Mouse (Mus musculus) megakaryocyte, adult 5-6 weeks (primary cell): Measurements from ENCODE around the gene Gm4969. TPM values are rescaled to one million over a fixed set of nuclear protein-coding genes. Genes with fewer than 3 reads are reported as not detected.

Experiments
- total RNA-seq, 2 experiments: library from RNA; stranded (forward) in 1 of 2; stranded (reverse) in 1 of 2; fragments of 153-499, 151-499 nt in 1 of 2; fragments of 221-1000, 200-1000 nt in 1 of 2; gene quantifications; 2 replicates each; pipeline versions ENCODE4 v1.2.3 to v1.2.4; 2015 to 2017

Gm4969 gene
- total RNA-seq, 2 experiments from 2014 or later: 0.29 TPM; not detected in 1

Other genes starting within 250 kb of the Gm4969 start
- 492 and 634 TPM in 2 replicates for gene Pglyrp1, start 247.0 kb downstream of the Gm4969 start, total RNA-seq (2015)
- 78.5 and 108 TPM in 2 replicates for gene Pglyrp1, start 247.0 kb downstream of the Gm4969 start, total RNA-seq (2017)
- gene Ccdc61, start 208.0 kb downstream of the Gm4969 start, total RNA-seq (2015): 12.9 and 15.3 TPM in 2 replicates
- 8.9 and 12.2 TPM in 2 replicates for gene Ccdc61, start 208.0 kb downstream of the Gm4969 start, total RNA-seq (2017)
- gene Nova2, start 192.5 kb downstream of the Gm4969 start, total RNA-seq (2015): not detected in 2 replicates
- gene Nova2, start 192.5 kb downstream of the Gm4969 start, total RNA-seq (2017): not detected in 2 replicates
- not detected in 2 replicates for gene Nanos2, start 131.0 kb downstream of the Gm4969 start, total RNA-seq (2015)
- not detected in 2 replicates for gene Nanos2, start 131.0 kb downstream of the Gm4969 start, total RNA-seq (2017)
- 0.25 TPM in 1 of 2 replicates, not detected in the other for gene Mypop, start 127.1 kb downstream of the Gm4969 start, total RNA-seq (2015)
- gene Mypop, start 127.1 kb downstream of the Gm4969 start, total RNA-seq (2017): 0.15 and 0.24 TPM in 2 replicates
- 11.4 and 14.5 TPM in 2 replicates for gene Irf2bp1, start 114.3 kb downstream of the Gm4969 start, total RNA-seq (2015)
- gene Irf2bp1, start 114.3 kb downstream of the Gm4969 start, total RNA-seq (2017): 6.9 and 8.2 TPM in 2 replicates
- gene Foxa3, start 94.8 kb downstream of the Gm4969 start, total RNA-seq (2015): not detected in 2 replicates
- gene Foxa3, start 94.8 kb downstream of the Gm4969 start, total RNA-seq (2017): not detected in 2 replicates
- 48.4 and 54.7 TPM in 2 replicates for gene Sympk, start 94.0 kb downstream of the Gm4969 start, total RNA-seq (2015)
- gene Sympk, start 94.0 kb downstream of the Gm4969 start, total RNA-seq (2017): 26.6 and 30.4 TPM in 2 replicates
- not detected in 2 replicates for gene Rsph6a, start 63.7 kb downstream of the Gm4969 start, total RNA-seq (2015)
- gene Rsph6a, start 63.7 kb downstream of the Gm4969 start, total RNA-seq (2017): not detected in 2 replicates
- 4.1 and 6.2 TPM in 2 replicates for gene Dmwd, start 42.1 kb downstream of the Gm4969 start, total RNA-seq (2015)
- gene Dmwd, start 42.1 kb downstream of the Gm4969 start, total RNA-seq (2017): 1.0 and 1.3 TPM in 2 replicates
- gene Dmpk, start 34.5 kb downstream of the Gm4969 start, total RNA-seq (2015): 2.2 and 5.4 TPM in 2 replicates
- 2.7 and 3.1 TPM in 2 replicates for gene Dmpk, start 34.5 kb downstream of the Gm4969 start, total RNA-seq (2017)
- gene Six5, start 23.8 kb downstream of the Gm4969 start, total RNA-seq (2015): 0.18 TPM in 1 of 2 replicates, not detected in the other
- 0.04 and 0.07 TPM in 2 replicates for gene Six5, start 23.8 kb downstream of the Gm4969 start, total RNA-seq (2017)
- gene Fbxo46, start 1.5 kb upstream of the Gm4969 start, total RNA-seq (2015): 1.5 and 1.9 TPM in 2 replicates
- gene Fbxo46, start 1.5 kb upstream of the Gm4969 start, total RNA-seq (2017): 6.5 and 6.9 TPM in 2 replicates
- gene Qpctl, start 30.9 kb upstream of the Gm4969 start, total RNA-seq (2015): 6.6 and 7.9 TPM in 2 replicates
- 3.5 and 4.5 TPM in 2 replicates for gene Qpctl, start 30.9 kb upstream of the Gm4969 start, total RNA-seq (2017)
- 44.2 and 53.7 TPM in 2 replicates for gene Snrpd2, start 31.4 kb upstream of the Gm4969 start, total RNA-seq (2015)
- gene Snrpd2, start 31.4 kb upstream of the Gm4969 start, total RNA-seq (2017): 28.3 and 32.4 TPM in 2 replicates
- gene Gipr, start 47.8 kb upstream of the Gm4969 start, total RNA-seq (2015): not detected in 2 replicates
- gene Gipr, start 47.8 kb upstream of the Gm4969 start, total RNA-seq (2017): not detected in 2 replicates
- gene Eml2, start 58.1 kb upstream of the Gm4969 start, total RNA-seq (2015): 5.2 and 9.1 TPM in 2 replicates
- gene Eml2, start 58.1 kb upstream of the Gm4969 start, total RNA-seq (2017): 8.7 and 13.4 TPM in 2 replicates
- not detected in 2 replicates for gene Gpr4, start 94.2 kb upstream of the Gm4969 start, total RNA-seq (2015)
- 0.12 TPM in 1 of 2 replicates, not detected in the other for gene Gpr4, start 94.2 kb upstream of the Gm4969 start, total RNA-seq (2017)
- gene Opa3, start 110.0 kb upstream of the Gm4969 start, total RNA-seq (2015): 12.3 and 15.7 TPM in 2 replicates
- 18.2 and 20.7 TPM in 2 replicates for gene Opa3, start 110.0 kb upstream of the Gm4969 start, total RNA-seq (2017)
- 122 and 129 TPM in 2 replicates for gene Vasp, start 153.4 kb upstream of the Gm4969 start, total RNA-seq (2015)
- 180 and 227 TPM in 2 replicates for gene Vasp, start 153.4 kb upstream of the Gm4969 start, total RNA-seq (2017)
- not detected in 2 replicates for gene Ppm1n, start 161.7 kb upstream of the Gm4969 start, total RNA-seq (2015)
- gene Ppm1n, start 161.7 kb upstream of the Gm4969 start, total RNA-seq (2017): not detected in 2 replicates
- gene Rtn2, start 164.3 kb upstream of the Gm4969 start, total RNA-seq (2015): 0.48 TPM in 1 of 2 replicates, not detected in the other
- gene Rtn2, start 164.3 kb upstream of the Gm4969 start, total RNA-seq (2017): not detected in 2 replicates
- gene Fosb, start 191.7 kb upstream of the Gm4969 start, total RNA-seq (2015): 24.0 and 25.4 TPM in 2 replicates
- 26.9 and 30.4 TPM in 2 replicates for gene Fosb, start 191.7 kb upstream of the Gm4969 start, total RNA-seq (2017)
- gene Ercc1, start 226.4 kb upstream of the Gm4969 start, total RNA-seq (2015): 18.9 and 26.4 TPM in 2 replicates
- 17.5 and 21.4 TPM in 2 replicates for gene Ercc1, start 226.4 kb upstream of the Gm4969 start, total RNA-seq (2017)
- gene Cd3eap, start 241.1 kb upstream of the Gm4969 start, total RNA-seq (2015): 3.4 TPM in 2 replicates
- gene Cd3eap, start 241.1 kb upstream of the Gm4969 start, total RNA-seq (2017): 9.0 and 11.5 TPM in 2 replicates
- 4.1 and 4.2 TPM in 2 replicates for gene Ppp1r13l, start 241.4 kb upstream of the Gm4969 start, total RNA-seq (2015)
- gene Ppp1r13l, start 241.4 kb upstream of the Gm4969 start, total RNA-seq (2017): 0.45 TPM in 1 of 2 replicates, not detected in the other